Mouse (Mus musculus) heart, postnatal 25 days (tissue): ENCODE results near the gene Smyd2. TPM values are rescaled to one million over a fixed set of nuclear protein-coding genes. Genes with fewer than 3 reads are reported as not detected.
A peak's percentile ranks its signal among the peaks of the same experiment; 100 is the strongest.

Experiments
- DNase-seq: peaks from one replicate; pipeline ENCODE4 v3.0.0; 2022; ENCODE audit warnings: low spot score
- intact Hi-C: fragments of 180-260 bp; cut with DNase I; formaldehyde crosslinking; loops from one replicate; pipeline ENCODE4 v1.15.1; 2025
- total RNA-seq, 2 experiments: library from RNA; stranded (reverse); gene quantifications; 2 replicates each; pipeline ENCODE4 v1.2.3; 2021

The Smyd2 gene
- total RNA-seq, 2 experiments from 2014 or later, result 105 to 109 TPM

GRCm38 (mm10) chr1:189854646-189855045, 67.5 kb downstream of the Smyd2 start:
- DNase-seq, result no peak
- intact Hi-C loops, result no loop called here

DNA sequence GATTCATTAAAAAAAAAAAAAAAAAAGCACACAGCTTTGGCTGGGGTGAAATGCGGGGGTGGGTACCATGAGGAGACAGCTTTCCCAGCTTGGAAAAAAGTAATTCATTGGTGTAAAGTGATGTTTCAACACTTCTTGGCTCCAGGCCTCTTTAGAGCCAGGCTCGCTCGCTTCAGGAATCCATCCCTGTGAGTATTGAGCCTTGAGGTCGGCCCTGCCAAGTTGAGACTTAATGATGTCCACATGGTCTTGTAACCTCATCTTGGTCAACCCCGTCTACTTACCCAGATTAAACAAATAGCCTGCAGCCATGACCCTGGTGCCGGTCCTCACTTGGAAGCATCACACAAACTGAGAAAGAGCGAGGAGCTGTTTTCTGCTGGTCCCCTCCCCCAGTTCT, 69.7 kb downstream of the Smyd2 start:
- peak; percentile 31 for DNase-seq
- intact Hi-C loops, result no loop called here

DNA sequence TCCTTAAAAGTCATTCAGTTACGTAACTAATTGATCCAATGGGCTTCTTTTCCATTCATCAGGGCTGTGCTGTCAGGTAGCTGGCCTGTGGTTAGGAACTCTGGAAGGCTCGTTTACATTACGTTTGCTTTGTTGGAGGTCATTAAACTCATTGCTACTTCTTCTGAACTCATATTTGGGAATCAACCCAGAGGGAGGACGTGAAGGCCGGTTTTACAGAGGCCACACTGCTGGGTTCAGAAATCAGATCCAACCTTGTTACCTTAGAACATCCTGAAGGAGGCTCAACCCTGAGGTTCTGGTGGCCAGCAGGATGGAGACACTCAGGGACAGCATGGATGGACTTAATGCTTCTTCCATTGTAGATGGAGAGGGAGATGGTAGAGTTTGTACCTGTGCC, 70.1 kb downstream of the Smyd2 start:
- intact Hi-C loops, result no loop called here
- no peak for DNase-seq

GRCm38 (mm10) chr1:189849550-189849949, 72.6 kb downstream of the Smyd2 start:
- intact Hi-C loops, result no loop called here
- no peak for DNase-seq

- intact Hi-C loops, result no loop called here
- DNase-seq, result no peak
Observed at GRCm38 (mm10) chr1:189846319-189846718, 75.8 kb downstream of the Smyd2 start.

GRCm38 (mm10) chr1:189834166-189834565, 88.0 kb downstream of the Smyd2 start:
- DNase-seq, result no peak
- intact Hi-C loops, result no loop called here

DNA sequence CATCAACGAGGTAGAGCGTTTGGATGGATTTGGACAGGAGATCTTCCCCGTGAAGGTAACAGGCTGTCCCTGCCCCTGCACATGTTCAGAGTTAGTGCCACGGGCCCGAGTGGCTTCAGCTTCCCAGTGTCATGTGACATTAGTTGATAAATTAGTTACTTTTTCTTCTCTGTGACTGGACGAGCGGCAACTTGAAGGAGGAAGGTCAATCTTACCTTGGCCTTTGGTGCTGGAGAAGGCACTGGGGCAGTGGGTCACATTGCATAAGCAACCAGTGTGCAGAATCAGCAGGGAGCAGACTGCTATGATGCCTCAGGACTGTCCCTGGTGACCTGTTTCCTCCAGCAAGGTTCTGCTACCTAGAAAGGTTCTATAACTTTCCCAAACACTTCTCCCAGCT, 88.8 kb downstream of the Smyd2 start:
- no peak for DNase-seq
- intact Hi-C loops, result no loop called here

DNA sequence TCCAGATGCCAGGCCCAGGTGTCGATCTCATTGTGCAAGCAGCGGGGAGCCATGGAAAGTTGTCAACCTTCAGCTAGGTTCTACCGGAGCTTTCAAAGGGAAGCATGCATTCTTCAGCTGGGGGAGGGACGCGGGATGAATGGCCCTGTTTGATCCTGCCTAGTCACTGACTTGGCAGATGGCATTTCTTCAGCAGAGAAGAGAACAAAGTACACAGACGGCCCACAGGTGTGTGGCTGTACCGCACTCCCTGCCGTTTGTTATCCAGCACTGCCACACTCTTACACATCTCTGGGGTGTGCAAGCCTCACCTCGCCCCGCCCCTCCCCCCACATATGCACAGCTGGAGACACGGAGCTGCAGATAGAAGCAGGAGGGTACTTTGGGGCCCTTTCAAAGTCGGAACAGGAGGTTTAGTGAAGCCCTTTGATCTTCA, 91.3 kb downstream of the Smyd2 start:
- intact Hi-C loops, result no loop called here
- no peak for DNase-seq

Other genes with a start within 250 kb of the Smyd2 start
- gene Cenpf, start 234.3 kb downstream of the Smyd2 start, total RNA-seq, result 1 to 10 TPM; 2.5 to 5.2 TPM
- 10 to 100 TPM; 29.4 to 30.9 TPM for gene Ptpn14, start 194.1 kb downstream of the Smyd2 start, total RNA-seq
- 10 to 100 TPM; 48.8 to 48.9 TPM for gene Prox1, start 248.4 kb upstream of the Smyd2 start, total RNA-seq